Mouse (Mus musculus): ENCODE measurements around the gene Mmaa. TPM values are rescaled to one million over a fixed set of nuclear protein-coding genes. Genes with fewer than 3 reads are reported as not detected.

Mmaa gene
- 4.1 TPM for polyA plus RNA-seq (2012; fragmentation: generic; extraction: Trizol)
- long read RNA-seq, experiment 1, full-length matches to known transcripts = 2 of 11 reads
- long read RNA-seq, experiment 1, partial matches to known transcripts = 4 of 11 reads
- long read RNA-seq, experiment 1, other reads (novel, unspliced or antisense) = 5 of 11 reads
- long read RNA-seq, experiment 2, full-length matches to known transcripts = 9 of 34 reads
- long read RNA-seq, experiment 2, partial matches to known transcripts = 3 of 34 reads
- long read RNA-seq, experiment 2, other reads (novel, unspliced or antisense) = 22 of 34 reads

DNA sequence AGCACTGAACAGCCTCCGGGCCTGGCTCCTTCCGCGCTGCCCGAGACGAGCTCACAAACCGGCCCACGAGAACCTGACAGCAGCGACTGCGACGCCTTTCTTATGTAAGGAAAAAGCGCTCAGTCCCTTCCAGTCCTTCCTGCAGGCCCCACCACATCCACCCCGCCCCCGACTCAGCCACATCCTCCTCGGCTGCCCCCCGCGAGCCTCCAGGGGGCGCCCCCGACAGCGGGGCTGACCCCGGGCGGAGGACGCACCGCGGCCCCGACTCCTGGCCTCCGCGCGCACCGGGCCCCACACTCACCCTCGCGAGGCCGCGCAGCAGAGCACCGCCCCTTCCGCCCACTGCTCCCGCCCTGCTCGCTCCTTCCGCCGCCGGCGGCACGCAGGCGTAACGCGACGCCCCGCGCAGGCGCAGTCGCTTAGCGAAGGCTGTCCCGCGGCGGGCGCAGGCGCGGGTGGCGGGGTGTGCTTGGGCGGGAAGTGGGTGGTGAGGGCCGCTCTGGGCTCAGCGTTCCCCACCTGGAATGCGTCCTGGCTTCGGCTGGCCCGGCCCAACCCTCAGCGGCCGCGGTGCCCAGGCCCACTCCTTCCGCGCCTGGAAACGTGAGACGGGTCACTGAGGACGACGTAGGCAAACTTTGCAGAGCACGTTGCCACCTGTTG lies at the start of gene Mmaa:
Mmaa (minus strand) TSS at position 328 of the 666 bp plus-strand sequence.
- Histone ChIP-seq H3ac (ENCODE audit: control insufficient read depth, insufficient read length, low read depth) (peak within 1 kb of the TSS; percentile 80), H3K4me3 (ENCODE audit: insufficient read depth, poor library complexity, severe bottlenecking) (peak within 1 kb of the TSS; percentile 42), H3K27me3 (ENCODE audit: control insufficient read depth, insufficient read depth, insufficient read length) (no peaks in the 10 kb centered on the region), H3K79me3 (ENCODE audit: low read depth) (no peaks in the 10 kb centered on the region), H3K79me2 (ENCODE audit: control insufficient read depth, insufficient read depth) (no peaks in the 10 kb centered on the region), H3K36me3 (ENCODE audit: control insufficient read depth, insufficient read depth) (no peaks in the 10 kb centered on the region)
- TF ChIP-seq USF1 (IDR thresholded peaks at IDR 0.05; ENCODE audit: low read depth) (no peak), MYOD1 (IDR thresholded peaks at IDR 0.05; ENCODE audit: control insufficient read depth, insufficient read length, low read depth) (no peak), MAX (IDR thresholded peaks at IDR 0.05) (peak; percentile 35), FOSL1 (IDR thresholded peaks at IDR 0.05; ENCODE audit: insufficient read depth, low read length, poor library complexity, severe bottlenecking) (no peak), CEBPB (IDR thresholded peaks at IDR 0.05; ENCODE audit: low read depth) (no peak), CTCF (IDR thresholded peaks at IDR 0.05; ENCODE audit: control insufficient read depth, insufficient read depth, insufficient read length) (peak; percentile 85)

DNA sequence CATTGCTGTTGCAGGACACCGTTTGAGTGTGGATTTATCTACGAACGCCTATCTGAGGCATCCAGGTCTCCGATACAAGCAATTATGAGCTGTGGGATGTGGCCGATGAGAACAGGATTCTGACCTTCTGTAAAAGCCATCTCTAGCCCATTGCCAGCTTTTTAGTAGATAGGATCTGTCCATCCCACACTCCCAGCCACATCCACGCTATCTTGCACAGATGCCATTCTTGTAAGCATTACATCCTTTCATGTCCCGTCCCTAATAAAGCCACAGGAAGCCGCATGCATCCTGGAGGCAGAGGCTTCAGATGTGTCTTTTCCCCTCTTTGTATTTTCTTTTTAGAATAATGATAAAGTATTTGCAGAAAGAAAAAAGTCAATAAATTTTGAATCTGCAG lies 46.5 kb upstream of the Mmaa start:
- Histone ChIP-seq H3K4me3 (ENCODE audit: insufficient read depth, poor library complexity, severe bottlenecking) (no peak overlapping the region), H3K27me3 (ENCODE audit: control insufficient read depth, insufficient read depth, insufficient read length) (no peaks in the 10 kb centered on the region), H3K79me2 (ENCODE audit: control insufficient read depth, insufficient read depth) (no peaks in the 10 kb centered on the region), H3ac (ENCODE audit: control insufficient read depth, insufficient read length, low read depth) (no peak overlapping the region), H3K79me3 (ENCODE audit: low read depth) (no peaks in the 10 kb centered on the region), H3K36me3 (ENCODE audit: control insufficient read depth, insufficient read depth) (peaks cover 33% of the 10 kb centered on the region)
- TF ChIP-seq MYOD1 (IDR thresholded peaks at IDR 0.05; ENCODE audit: control insufficient read depth, insufficient read length, low read depth) = no peak
- no peak for TF ChIP-seq CTCF (IDR thresholded peaks at IDR 0.05; ENCODE audit: control insufficient read depth, insufficient read depth, insufficient read length)
- no peak for TF ChIP-seq CEBPB (IDR thresholded peaks at IDR 0.05; ENCODE audit: low read depth)
- no peak for TF ChIP-seq MYOG (IDR thresholded peaks at IDR 0.05; ENCODE audit: control insufficient read depth, extremely low read depth, insufficient read length)
- TF ChIP-seq MAX (IDR thresholded peaks at IDR 0.05) = no peak
- TF ChIP-seq USF1 (IDR thresholded peaks at IDR 0.05; ENCODE audit: low read depth) = no peak
- no peak for TF ChIP-seq FOSL1 (IDR thresholded peaks at IDR 0.05; ENCODE audit: insufficient read depth, low read length, poor library complexity, severe bottlenecking)

GRCm38 (mm10) chr8:79339555-79339954 lies 44.8 kb upstream of the Mmaa start:
- no peaks in the 10 kb centered on the region for H3K27me3 ChIP-seq (ENCODE audit: control insufficient read depth, insufficient read depth, insufficient read length)
- H3K36me3 ChIP-seq (ENCODE audit: control insufficient read depth, insufficient read depth) = peaks cover 33% of the 10 kb centered on the region
- H3K4me3 ChIP-seq (ENCODE audit: insufficient read depth, poor library complexity, severe bottlenecking) = no peak overlapping the region
- TF ChIP-seq CTCF (IDR thresholded peaks at IDR 0.05; ENCODE audit: control insufficient read depth, insufficient read depth, insufficient read length) (peak; percentile 40), MYOG (IDR thresholded peaks at IDR 0.05; ENCODE audit: control insufficient read depth, extremely low read depth, insufficient read length) (no peak)
- H3K79me2 ChIP-seq (ENCODE audit: control insufficient read depth, insufficient read depth) = no peaks in the 10 kb centered on the region
- H3K79me3 ChIP-seq (ENCODE audit: low read depth) = no peaks in the 10 kb centered on the region
- no peak overlapping the region for H3ac ChIP-seq (ENCODE audit: control insufficient read depth, insufficient read length, low read depth)

DNA sequence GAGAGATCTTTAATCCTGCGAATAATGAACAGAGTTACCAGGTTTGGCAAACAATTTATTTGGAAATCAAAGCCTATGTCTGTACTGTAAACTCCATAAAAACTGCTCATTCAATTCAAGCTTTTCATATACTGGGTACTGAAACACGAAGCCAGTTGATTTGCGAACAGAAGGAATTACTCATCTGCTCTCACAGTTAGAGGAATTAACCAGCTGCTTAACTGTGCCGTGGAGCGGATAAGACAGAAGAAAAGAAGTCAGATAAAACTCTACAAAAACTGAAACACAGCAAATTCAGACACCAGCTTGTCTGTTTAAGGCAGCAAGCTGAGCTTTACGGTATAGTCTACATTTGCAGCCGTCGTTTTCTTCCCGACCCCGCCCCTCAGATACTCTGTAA lies 43.9 kb upstream of the Mmaa start:
- TF ChIP-seq MAX (IDR thresholded peaks at IDR 0.05) = no peak
- no peak for TF ChIP-seq CEBPB (IDR thresholded peaks at IDR 0.05; ENCODE audit: low read depth)
- no peak for TF ChIP-seq FOSL1 (IDR thresholded peaks at IDR 0.05; ENCODE audit: insufficient read depth, low read length, poor library complexity, severe bottlenecking)
- no peak for TF ChIP-seq USF1 (IDR thresholded peaks at IDR 0.05; ENCODE audit: low read depth)
- TF ChIP-seq MYOG (IDR thresholded peaks at IDR 0.05; ENCODE audit: control insufficient read depth, extremely low read depth, insufficient read length) = no peak
- no peak for TF ChIP-seq CTCF (IDR thresholded peaks at IDR 0.05; ENCODE audit: control insufficient read depth, insufficient read depth, insufficient read length)
- TF ChIP-seq MYOD1 (IDR thresholded peaks at IDR 0.05; ENCODE audit: control insufficient read depth, insufficient read length, low read depth) = no peak
- H3K79me3 ChIP-seq (ENCODE audit: low read depth) = no peaks in the 10 kb centered on the region
- H3K4me3 ChIP-seq (ENCODE audit: insufficient read depth, poor library complexity, severe bottlenecking) = no peak overlapping the region
- peaks cover 33% of the 10 kb centered on the region for H3K36me3 ChIP-seq (ENCODE audit: control insufficient read depth, insufficient read depth)
- H3ac ChIP-seq (ENCODE audit: control insufficient read depth, insufficient read length, low read depth) = no peak overlapping the region
- no peaks in the 10 kb centered on the region for H3K27me3 ChIP-seq (ENCODE audit: control insufficient read depth, insufficient read depth, insufficient read length)
- no peaks in the 10 kb centered on the region for H3K79me2 ChIP-seq (ENCODE audit: control insufficient read depth, insufficient read depth)

GRCm38 (mm10) chr8:79332109-79332900 lies 37.6 kb upstream of the Mmaa start:
- no peaks in the 10 kb centered on the region for H3K79me3 ChIP-seq (ENCODE audit: low read depth)
- H3K79me2 ChIP-seq (ENCODE audit: control insufficient read depth, insufficient read depth) = no peaks in the 10 kb centered on the region
- H3K27me3 ChIP-seq (ENCODE audit: control insufficient read depth, insufficient read depth, insufficient read length) = no peaks in the 10 kb centered on the region
- H3K4me3 ChIP-seq (ENCODE audit: insufficient read depth, poor library complexity, severe bottlenecking) = no peak overlapping the region
- TF ChIP-seq MAX (IDR thresholded peaks at IDR 0.05) (no peak), FOSL1 (IDR thresholded peaks at IDR 0.05; ENCODE audit: insufficient read depth, low read length, poor library complexity, severe bottlenecking) (no peak), USF1 (IDR thresholded peaks at IDR 0.05; ENCODE audit: low read depth) (no peak)
- H3K36me3 ChIP-seq (ENCODE audit: control insufficient read depth, insufficient read depth) = no peaks in the 10 kb centered on the region
- no peak overlapping the region for H3ac ChIP-seq (ENCODE audit: control insufficient read depth, insufficient read length, low read depth)
